Mouse (Mus musculus): ENCODE data around the gene Iqgap2. TPM values are rescaled to one million over a fixed set of nuclear protein-coding genes. Genes with fewer than 3 reads are reported as not detected.
A peak's percentile ranks its signal among the peaks of the same experiment; 100 is the strongest.

The Iqgap2 gene
- polyA plus RNA-seq, 1 experiment: 2.4 TPM

GRCm38 (mm10) chr13:95859271-95859670 is 32.5 kb downstream of the Iqgap2 start:
- 64% methylated on average over 4 of the region's 4 CpGs for WGBS
- no peaks in the 10 kb centered on the region for H3K4me1 ChIP-seq (ENCODE audit: control insufficient read depth, insufficient read depth, low read length)
- TF ChIP-seq CTCF (IDR thresholded peaks at IDR 0.05; ENCODE audit: insufficient read depth, low read length): no peak
- TF ChIP-seq POLR2A (IDR thresholded peaks at IDR 0.05; ENCODE audit: borderline replicate concordance, extremely low read depth, low read depth, low read length): no peak
- DNase-seq: no peak
- H3K4me3 ChIP-seq (replicated peaks; ENCODE audit: extremely low read depth, low read depth, low read length): no peak overlapping the region

- Histone ChIP-seq H3K4me3 (replicated peaks; ENCODE audit: extremely low read depth, low read depth, low read length) (no peak overlapping the region), H3K4me1 (ENCODE audit: control insufficient read depth, insufficient read depth, low read length) (no peaks in the 10 kb centered on the region)
- WGBS: 79% methylated on average over 9 of the region's 9 CpGs
- TF ChIP-seq POLR2A (IDR thresholded peaks at IDR 0.05; ENCODE audit: borderline replicate concordance, extremely low read depth, low read depth, low read length): no peak
- no peak for TF ChIP-seq CTCF (IDR thresholded peaks at IDR 0.05; ENCODE audit: insufficient read depth, low read length)
- DNase-seq: no peak
Measured at GRCm38 (mm10) chr13:95858866-95859265, 32.9 kb downstream of the Iqgap2 start.

GRCm38 (mm10) chr13:95855537-95855936 is 36.2 kb downstream of the Iqgap2 start:
- TF ChIP-seq CTCF (IDR thresholded peaks at IDR 0.05; ENCODE audit: insufficient read depth, low read length): no peak
- no peak for TF ChIP-seq POLR2A (IDR thresholded peaks at IDR 0.05; ENCODE audit: borderline replicate concordance, extremely low read depth, low read depth, low read length)
- DNase-seq: no peak
- no peaks in the 10 kb centered on the region for H3K4me1 ChIP-seq (ENCODE audit: control insufficient read depth, insufficient read depth, low read length)
- WGBS: 86% methylated on average over 4 of the region's 4 CpGs
- no peak overlapping the region for H3K4me3 ChIP-seq (replicated peaks; ENCODE audit: extremely low read depth, low read depth, low read length)

- H3K4me1 ChIP-seq (ENCODE audit: control insufficient read depth, insufficient read depth, low read length): no peaks in the 10 kb centered on the region
- TF ChIP-seq POLR2A (IDR thresholded peaks at IDR 0.05; ENCODE audit: borderline replicate concordance, extremely low read depth, low read depth, low read length) (no peak), CTCF (IDR thresholded peaks at IDR 0.05; ENCODE audit: insufficient read depth, low read length) (no peak)
- no peak for DNase-seq
- 67% methylated on average over 4 of the region's 4 CpGs for WGBS
- H3K4me3 ChIP-seq (replicated peaks; ENCODE audit: extremely low read depth, low read depth, low read length): no peak overlapping the region
Measured at GRCm38 (mm10) chr13:95851611-95852010, 40.1 kb downstream of the Iqgap2 start.

GRCm38 (mm10) chr13:95850451-95850850 is 41.3 kb downstream of the Iqgap2 start:
- TF ChIP-seq CTCF (IDR thresholded peaks at IDR 0.05; ENCODE audit: insufficient read depth, low read length) (no peak), POLR2A (IDR thresholded peaks at IDR 0.05; ENCODE audit: borderline replicate concordance, extremely low read depth, low read depth, low read length) (no peak)
- H3K4me3 ChIP-seq (replicated peaks; ENCODE audit: extremely low read depth, low read depth, low read length): no peak overlapping the region
- no peak for DNase-seq
- H3K4me1 ChIP-seq (ENCODE audit: control insufficient read depth, insufficient read depth, low read length): no peaks in the 10 kb centered on the region
- WGBS: 57% methylated on average over 5 of the region's 5 CpGs

GRCm38 (mm10) chr13:95849501-95850007 is 42.2 kb downstream of the Iqgap2 start:
- DNase-seq: no peak
- H3K4me3 ChIP-seq (replicated peaks; ENCODE audit: extremely low read depth, low read depth, low read length): no peak overlapping the region
- H3K4me1 ChIP-seq (ENCODE audit: control insufficient read depth, insufficient read depth, low read length): no peaks in the 10 kb centered on the region
- WGBS: 57% methylated on average over 7 of the region's 7 CpGs
- TF ChIP-seq CTCF (IDR thresholded peaks at IDR 0.05; ENCODE audit: insufficient read depth, low read length): no peak
- no peak for TF ChIP-seq POLR2A (IDR thresholded peaks at IDR 0.05; ENCODE audit: borderline replicate concordance, extremely low read depth, low read depth, low read length)

GRCm38 (mm10) chr13:95846364-95846763 is 45.4 kb downstream of the Iqgap2 start:
- no peak for TF ChIP-seq CTCF (IDR thresholded peaks at IDR 0.05; ENCODE audit: insufficient read depth, low read length)
- no peak for TF ChIP-seq POLR2A (IDR thresholded peaks at IDR 0.05; ENCODE audit: borderline replicate concordance, extremely low read depth, low read depth, low read length)
- no peak overlapping the region for H3K4me3 ChIP-seq (replicated peaks; ENCODE audit: extremely low read depth, low read depth, low read length)
- H3K4me1 ChIP-seq (ENCODE audit: control insufficient read depth, insufficient read depth, low read length): no peaks in the 10 kb centered on the region
- no peak for DNase-seq
- 62% methylated on average over 5 of the region's 5 CpGs for WGBS

GRCm38 (mm10) chr13:95844950-95845349 is 46.8 kb downstream of the Iqgap2 start:
- WGBS: 63% methylated on average over 3 of the region's 3 CpGs
- TF ChIP-seq CTCF (IDR thresholded peaks at IDR 0.05; ENCODE audit: insufficient read depth, low read length) (no peak), POLR2A (IDR thresholded peaks at IDR 0.05; ENCODE audit: borderline replicate concordance, extremely low read depth, low read depth, low read length) (no peak)
- H3K4me3 ChIP-seq (replicated peaks; ENCODE audit: extremely low read depth, low read depth, low read length): no peak overlapping the region
- no peak for DNase-seq
- H3K4me1 ChIP-seq (ENCODE audit: control insufficient read depth, insufficient read depth, low read length): no peaks in the 10 kb centered on the region

GRCm38 (mm10) chr13:95843411-95844026 is 48.2 kb downstream of the Iqgap2 start:
- H3K4me1 ChIP-seq (ENCODE audit: control insufficient read depth, insufficient read depth, low read length): no peaks in the 10 kb centered on the region
- H3K4me3 ChIP-seq (replicated peaks; ENCODE audit: extremely low read depth, low read depth, low read length): no peak overlapping the region
- peak; percentile 30 for DNase-seq
- 73% methylated on average over 10 of the region's 10 CpGs for WGBS
- TF ChIP-seq CTCF (IDR thresholded peaks at IDR 0.05; ENCODE audit: insufficient read depth, low read length) (no peak), POLR2A (IDR thresholded peaks at IDR 0.05; ENCODE audit: borderline replicate concordance, extremely low read depth, low read depth, low read length) (no peak)

GRCm38 (mm10) chr13:95842803-95843202 is 48.9 kb downstream of the Iqgap2 start:
- no peak overlapping the region for H3K4me3 ChIP-seq (replicated peaks; ENCODE audit: extremely low read depth, low read depth, low read length)
- 81% methylated on average over 7 of the region's 7 CpGs for whole genome bisulfite sequencing
- no peaks in the 10 kb centered on the region for H3K4me1 ChIP-seq (ENCODE audit: control insufficient read depth, insufficient read depth, low read length)
- DNase-seq: no peak
- TF ChIP-seq POLR2A (IDR thresholded peaks at IDR 0.05; ENCODE audit: borderline replicate concordance, extremely low read depth, low read depth, low read length) (no peak), CTCF (IDR thresholded peaks at IDR 0.05; ENCODE audit: insufficient read depth, low read length) (no peak)
